Comparison of ENCODE assay signal across 9 mouse cellular contexts in genomic region chrX:137570321-137571195, GRCm38 (mm10). TPM values are rescaled to one million over a fixed set of nuclear protein-coding genes. Genes with fewer than 3 reads are reported as not detected.
A peak's percentile ranks its signal among the peaks of the same experiment; 100 is the strongest.
DNase-seq lines count a peak whose midpoint lies in the region; ATAC-seq and TF ChIP-seq lines count a peak whose summit lies in the region.
"Had no signal": no experiment of that assay in that cellular context is flagged by ENCODE, and none has a peak within 500 bp of the region (broad histone marks: within the 10 kb centered on the region; RNA-seq: fewer than 3 reads in every experiment).

Il1rapl2 (plus strand) TSS chrX:137570608.

- WGBS in kidney, embryonic 14.5 days, result 22% methylated on average over 44 of the region's 47 CpGs
- WGBS in embryonic facial prominence, embryonic 13.5 days, result 17% methylated on average over 45 of the region's 47 CpGs
- 23% methylated on average over 47 of the region's 47 CpGs for WGBS in hindbrain, postnatal 0 days
- 12% methylated on average over 33 of the region's 47 CpGs for WGBS in neural tube, embryonic 14.5 days

- no peaks in the 10 kb centered on the region for H3K9me3 ChIP-seq in kidney, embryonic 14.5 days (ENCODE audit: control insufficient read depth, low read length)
- no peaks in the 10 kb centered on the region for H3K9me3 ChIP-seq in embryonic facial prominence, embryonic 13.5 days
- no peaks in the 10 kb centered on the region for H3K9me3 ChIP-seq in hindbrain, postnatal 0 days (ENCODE audit: low read length)
- H3K9me3 ChIP-seq in neural tube, embryonic 14.5 days (ENCODE audit: control insufficient read depth, low read length), result no peaks in the 10 kb centered on the region

- H3K4me2 ChIP-seq in kidney, embryonic 14.5 days (replicated peaks; ENCODE audit: low read depth, low read length), result peak within 1 kb of the TSS; percentile 70
- peak within 1 kb of the TSS; percentile 72 for H3K4me2 ChIP-seq in embryonic facial prominence, embryonic 13.5 days
- peak within 1 kb of the TSS; percentile 69 for H3K4me2 ChIP-seq in hindbrain, postnatal 0 days (ENCODE audit: low read depth, low read length)
- peak within 1 kb of the TSS; percentile 69 for H3K4me2 ChIP-seq in neural tube, embryonic 14.5 days (ENCODE audit: low read depth, low read length)

- H3K9ac ChIP-seq in kidney, embryonic 14.5 days (ENCODE audit: low read depth, low read length), result no peak within 1 kb of the TSS
- H3K9ac ChIP-seq in embryonic facial prominence, embryonic 13.5 days, result peak within 1 kb of the TSS; percentile 46; the same call in 1 of the 2 replicates
- H3K9ac ChIP-seq in hindbrain, postnatal 0 days (replicated peaks; ENCODE audit: low read length), result no peak within 1 kb of the TSS
- no peak within 1 kb of the TSS for H3K9ac ChIP-seq in neural tube, embryonic 14.5 days (replicated peaks; ENCODE audit: low read depth, low read length)

- no peaks in the 10 kb centered on the region for H3K36me3 ChIP-seq in kidney, embryonic 14.5 days (ENCODE audit: control insufficient read depth, insufficient read depth, low read length)
- H3K36me3 ChIP-seq in embryonic facial prominence, embryonic 13.5 days, result no peaks in the 10 kb centered on the region
- H3K36me3 ChIP-seq in hindbrain, postnatal 0 days (ENCODE audit: insufficient read depth, low read length), result no peaks in the 10 kb centered on the region
- no peaks in the 10 kb centered on the region for H3K36me3 ChIP-seq in neural tube, embryonic 14.5 days (ENCODE audit: control insufficient read depth, insufficient read depth, low read length)

- no peaks in the 10 kb centered on the region for H3K4me1 ChIP-seq in kidney, embryonic 14.5 days (ENCODE audit: control insufficient read depth, insufficient read depth, low read length)
- no peaks in the 10 kb centered on the region for H3K4me1 ChIP-seq in embryonic facial prominence, embryonic 13.5 days
- H3K4me1 ChIP-seq in hindbrain, postnatal 0 days (ENCODE audit: insufficient read depth, low read length), result no peaks in the 10 kb centered on the region
- H3K4me1 ChIP-seq in neural tube, embryonic 14.5 days (ENCODE audit: control insufficient read depth, insufficient read depth, low read length), result no peaks in the 10 kb centered on the region

- H3K4me3 ChIP-seq in kidney, embryonic 14.5 days (ENCODE audit: low read length), result peak within 1 kb of the TSS; percentile 39
- peak within 1 kb of the TSS; percentile 46 for H3K4me3 ChIP-seq in embryonic facial prominence, embryonic 13.5 days
- H3K4me3 ChIP-seq in hindbrain, postnatal 0 days (ENCODE audit: low read length), result peak within 1 kb of the TSS; percentile 43
- peak within 1 kb of the TSS; percentile 39 for H3K4me3 ChIP-seq in neural tube, embryonic 14.5 days (ENCODE audit: low read depth, low read length)

- H3K27me3 ChIP-seq in kidney, embryonic 14.5 days (ENCODE audit: control insufficient read depth, insufficient read depth, low read length), result peaks cover 32% of the 10 kb centered on the region
- H3K27me3 ChIP-seq in embryonic facial prominence, embryonic 13.5 days, result peaks cover 57% of the 10 kb centered on the region
- H3K27me3 ChIP-seq in hindbrain, postnatal 0 days (ENCODE audit: insufficient read depth, low read length), result peaks cover 3% of the 10 kb centered on the region; the same call in 1 of the 2 replicates
- peaks cover 12% of the 10 kb centered on the region; the same call in 1 of the 2 replicates for H3K27me3 ChIP-seq in neural tube, embryonic 14.5 days (ENCODE audit: control insufficient read depth, insufficient read depth, low read length)

- DNase-seq in kidney, postnatal 14 days, result no peak
- peak; percentile 40 for DNase-seq in R1 (ENCODE audit: low read depth, low spot score)
- DNase-seq in hindbrain, postnatal 0 days (ENCODE audit: low spot score), result peak; percentile 68
- DNase-seq in thymus, postnatal 0 days (ENCODE audit: low spot score), result no peak
- no peak for DNase-seq in B cell, adult 2 months

- ATAC-seq in kidney, embryonic 14.5 days (ENCODE audit: low FRiP score, low TSS enrichment), result peak; percentile 91
- no peak for ATAC-seq in embryonic facial prominence, embryonic 13.5 days (ENCODE audit: insufficient number of reproducible peaks, insufficient read depth, low FRiP score, low TSS enrichment, low read depth)
- ATAC-seq in hindbrain, postnatal 0 days, result peak; percentile 80
- peak; percentile 89 for ATAC-seq in neural tube, embryonic 14.5 days (ENCODE audit: low read depth)

- H3K27ac ChIP-seq in kidney, embryonic 14.5 days (ENCODE audit: low read depth, low read length), result no peak within 1 kb of the TSS
- H3K27ac ChIP-seq in embryonic facial prominence, embryonic 13.5 days, result no peak within 1 kb of the TSS
- no peak within 1 kb of the TSS for H3K27ac ChIP-seq in hindbrain, postnatal 0 days
- no peak within 1 kb of the TSS for H3K27ac ChIP-seq in neural tube, embryonic 14.5 days (ENCODE audit: low read depth, low read length)

- peak; percentile 65 for TF ChIP-seq CTCF in hindbrain, postnatal 0 days (IDR thresholded peaks at IDR 0.05; ENCODE audit: low read depth)

RNA-seq across cellular contexts. Expression of gene Il1rapl2, which starts in this region (rescaled TPM):
- polyA plus RNA-seq in kidney, embryonic 14.5 days (2014; fragmentation: Nextera tagmentation; extraction: Ambion mirVana), result 0.29 and 0.43 TPM in 2 replicates
- polyA plus RNA-seq in embryonic facial prominence, embryonic 13.5 days (2015; fragmentation: Nextera tagmentation; extraction: Ambion mirVana), result 1.1 and 1.7 TPM in 2 replicates
- total RNA-seq in hindbrain, postnatal 0 days (2014; rRNA removed), result 4.7 and 7.4 TPM in 2 replicates
- 5.5 and 6.4 TPM in 2 replicates for polyA plus RNA-seq in hindbrain, postnatal 0 days (2015; fragmentation: Nextera tagmentation; extraction: Ambion mirVana)
- 3.9 and 4.3 TPM in 2 replicates for polyA plus RNA-seq in neural tube, embryonic 14.5 days (2014; fragmentation: Nextera tagmentation; extraction: Ambion mirVana)
- not detected in 2 replicates for polyA plus RNA-seq in thymus, postnatal 0 days (2015; fragmentation: Nextera tagmentation; extraction: Ambion mirVana)
- polyA plus RNA-seq: large intestine, adult 2 months had no signal

Comparison
In these comparisons a context has a peak if more than half of its experiments do, and no peak if none do; other contexts are left out.
1. Peak in ATAC-seq, H3K4me3 ChIP-seq and H3K4me2 ChIP-seq in kidney, embryonic 14.5 days; RNA of the gene not detected or under 1 TPM.
2. DNase-seq: peak in R1 (single experiment) and hindbrain, postnatal 0 days (single experiment); none in kidney, postnatal 14 days (single experiment), thymus, postnatal 0 days (single experiment) and B cell, adult 2 months (0 of 2).
3. Peak in every context shown above with its lines, with median percentiles within 50 percentile points of each other: H3K4me2 ChIP-seq and H3K4me3 ChIP-seq.